Mouse (Mus musculus): ENCODE measurements around the gene Gm45808. TPM values are rescaled to one million over a fixed set of nuclear protein-coding genes. Genes with fewer than 3 reads are reported as not detected.

Gene Gm45808
- total and polyA plus RNA-seq, 2 experiments from 2014 or later: 1.6 TPM; not detected in 1

DNA sequence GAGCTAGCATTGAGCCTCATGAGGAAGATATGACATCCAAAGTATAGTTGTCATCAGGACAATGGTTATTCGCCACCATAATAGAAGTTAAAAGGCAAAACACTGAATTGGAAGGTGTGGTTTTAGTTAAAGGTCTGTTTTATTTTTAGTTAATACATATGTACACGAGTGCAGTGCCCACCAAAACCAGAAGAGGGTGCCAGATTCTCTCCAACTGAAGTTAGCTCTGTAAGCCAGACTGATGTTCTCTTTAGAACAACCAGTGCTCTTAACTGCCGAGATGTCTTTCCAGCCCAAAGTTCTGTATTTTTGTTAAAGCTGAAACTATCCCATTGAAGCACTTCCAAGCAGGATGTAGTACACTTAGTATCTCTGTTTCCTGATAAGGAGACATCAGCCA is 15.7 kb downstream of the Gm45808 start:
- Histone ChIP-seq H3K9ac (replicated peaks; ENCODE audit: low read length, poor library complexity, severe bottlenecking) (no peak overlapping the region), H3K4me3 (ENCODE audit: low read depth, low read length) (no peak overlapping the region), H3K9me3 (ENCODE audit: low read length) (no peaks in the 10 kb centered on the region), H3K4me2 (ENCODE audit: low read depth, low read length, poor library complexity, severe bottlenecking) (no peak overlapping the region), H3K4me1 (ENCODE audit: insufficient read depth, low read length) (peaks cover 1% of the 10 kb centered on the region; the same call in 1 of the 2 replicates), H3K27me3 (ENCODE audit: insufficient read depth, low read length) (no peaks in the 10 kb centered on the region), H3K27ac (ENCODE audit: low read depth, low read length) (no peak overlapping the region), H3K36me3 (ENCODE audit: insufficient read depth, low read length) (no peaks in the 10 kb centered on the region)
- no peak for ATAC-seq (ENCODE audit: low FRiP score)
- peak; percentile 79 for DNase-seq (ENCODE audit: low spot score)
- 3% methylated on average over 3 of the region's 3 CpGs for WGBS
- TF ChIP-seq CTCF (IDR thresholded peaks at IDR 0.05): peak; percentile 87

DNA sequence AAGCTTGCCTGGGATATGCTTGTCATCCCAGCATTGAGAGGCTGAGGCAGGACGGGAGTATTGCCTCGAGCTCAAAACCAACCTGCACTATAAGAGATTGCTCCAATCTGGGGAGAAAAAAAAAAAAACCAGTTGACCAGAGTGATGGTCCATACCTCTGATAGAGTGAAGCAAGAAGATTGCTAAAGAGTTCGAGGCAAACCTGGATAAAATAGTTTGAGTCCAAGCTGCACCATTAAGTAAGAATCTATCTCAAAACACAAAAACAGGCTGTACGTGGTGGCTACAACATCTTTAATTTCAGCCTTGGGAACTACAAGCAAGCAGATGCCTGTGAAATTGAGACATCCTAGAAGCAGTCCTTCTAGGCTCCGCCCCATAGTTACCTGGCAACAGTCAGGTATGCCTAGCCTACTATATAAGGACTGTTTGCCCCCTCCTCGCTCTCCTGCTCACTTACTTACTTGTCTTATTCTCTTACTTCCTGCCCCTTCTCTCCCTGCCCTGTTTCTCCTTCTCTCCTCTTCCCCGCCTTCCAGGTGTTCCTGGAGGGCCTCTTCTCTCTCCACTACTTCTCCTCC is 19.4 kb downstream of the Gm45808 start:
- ATAC-seq (ENCODE audit: low FRiP score): no peak
- Histone ChIP-seq H3K36me3 (ENCODE audit: insufficient read depth, low read length) (peaks cover 15% of the 10 kb centered on the region), H3K9ac (replicated peaks; ENCODE audit: low read length, poor library complexity, severe bottlenecking) (peak overlapping the region; percentile 44), H3K4me3 (ENCODE audit: low read depth, low read length) (peak overlapping the region; percentile 79), H3K9me3 (ENCODE audit: low read length) (no peaks in the 10 kb centered on the region), H3K4me1 (ENCODE audit: insufficient read depth, low read length) (peaks cover 5% of the 10 kb centered on the region; the same call in 1 of the 2 replicates), H3K4me2 (ENCODE audit: low read depth, low read length, poor library complexity, severe bottlenecking) (peak overlapping the region; percentile 52), H3K27ac (ENCODE audit: low read depth, low read length) (no peak overlapping the region), H3K27me3 (ENCODE audit: insufficient read depth, low read length) (no peaks in the 10 kb centered on the region)
- WGBS: 28% methylated on average over 7 of the region's 7 CpGs
- TF ChIP-seq CTCF (IDR thresholded peaks at IDR 0.05): no peak
- no peak for DNase-seq (ENCODE audit: low spot score)

DNA sequence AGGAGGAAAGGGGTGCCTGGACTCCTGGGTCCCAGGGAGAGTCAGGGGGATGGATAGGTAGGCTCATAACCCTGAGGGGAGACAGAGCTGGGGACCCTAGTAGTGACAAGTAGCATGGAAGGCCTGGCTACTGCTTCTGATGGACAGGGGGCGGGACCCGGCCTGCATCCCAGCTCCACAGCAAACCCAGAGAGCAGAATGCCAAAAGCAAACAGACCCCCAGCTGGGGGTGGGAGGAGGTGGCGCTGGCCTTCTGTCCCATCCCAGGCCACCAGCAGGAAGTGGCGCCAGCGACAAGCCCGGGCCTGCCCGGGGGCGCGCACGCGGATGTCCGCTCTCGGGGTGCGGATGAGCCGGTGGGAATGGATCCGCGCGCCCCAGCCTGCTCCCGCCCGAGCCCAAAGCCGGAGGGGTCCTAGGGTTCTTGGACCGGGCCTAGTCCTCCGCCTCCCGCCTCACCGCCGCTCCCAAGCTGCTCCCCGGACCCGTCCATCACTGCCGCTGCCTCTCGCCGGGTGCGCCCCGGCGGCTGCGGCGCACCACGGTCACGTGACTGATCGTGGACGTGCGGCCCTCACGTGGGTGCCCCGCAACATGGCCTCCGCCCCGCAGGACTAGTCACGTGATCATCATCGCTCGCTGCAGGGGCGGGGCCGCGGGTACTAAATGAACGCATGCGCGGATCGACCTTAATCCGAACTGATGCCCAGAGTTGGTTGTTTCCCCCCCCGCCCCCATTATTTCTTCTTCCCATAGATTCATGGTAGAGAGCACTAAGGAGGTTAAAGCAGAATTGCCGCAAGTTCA is 20.1 kb downstream of the Gm45808 start, which contains the start of gene Bax:
Gene Bax, minus strand, starts transcription at position 616 of the 807 bp plus-strand sequence.
- Histone ChIP-seq H3K4me2 (ENCODE audit: low read depth, low read length, poor library complexity, severe bottlenecking) (peak within 1 kb of the TSS; percentile 95), H3K36me3 (ENCODE audit: insufficient read depth, low read length) (peaks cover 18% of the 10 kb centered on the region), H3K9me3 (ENCODE audit: low read length) (no peaks in the 10 kb centered on the region), H3K27me3 (ENCODE audit: insufficient read depth, low read length) (no peaks in the 10 kb centered on the region), H3K4me1 (ENCODE audit: insufficient read depth, low read length) (peaks cover 5% of the 10 kb centered on the region; the same call in 1 of the 2 replicates), H3K4me3 (ENCODE audit: low read depth, low read length) (peak within 1 kb of the TSS; percentile 79), H3K27ac (ENCODE audit: low read depth, low read length) (peak within 1 kb of the TSS; percentile 71), H3K9ac (replicated peaks; ENCODE audit: low read length, poor library complexity, severe bottlenecking) (peak within 1 kb of the TSS; percentile 86)
- TF ChIP-seq CTCF (IDR thresholded peaks at IDR 0.05): peak; percentile 33
- peak; percentile 98 for DNase-seq (ENCODE audit: low spot score)
- peak; percentile 87 for ATAC-seq (ENCODE audit: low FRiP score)
- under 1% methylated on average over 54 of the region's 58 CpGs for WGBS

DNA sequence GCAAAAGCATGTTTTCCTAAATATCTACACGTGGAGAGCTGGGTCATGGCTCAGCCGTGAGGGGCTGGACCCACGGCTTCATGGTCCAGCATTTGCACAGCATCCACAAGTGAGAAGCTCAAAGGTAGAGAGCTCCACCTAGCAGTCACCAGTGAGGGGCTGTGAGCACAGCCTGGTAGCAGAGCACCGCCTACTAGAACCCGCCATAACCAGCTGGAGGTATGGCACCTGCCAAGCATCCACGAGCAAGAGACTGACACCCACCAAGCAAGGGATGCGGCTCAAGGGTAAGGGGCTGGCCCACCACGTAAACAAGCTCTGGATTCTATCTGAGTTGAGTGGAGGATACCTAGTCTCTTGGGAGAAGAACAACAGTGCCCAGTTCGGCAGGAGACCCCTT is 21.1 kb downstream of the Gm45808 start:
- Histone ChIP-seq H3K27ac (ENCODE audit: low read depth, low read length) (no peak overlapping the region), H3K9me3 (ENCODE audit: low read length) (no peaks in the 10 kb centered on the region), H3K9ac (replicated peaks; ENCODE audit: low read length, poor library complexity, severe bottlenecking) (peak overlapping the region; percentile 86; the same call in 1 of the 2 replicates), H3K4me3 (ENCODE audit: low read depth, low read length) (peak overlapping the region; percentile 79), H3K4me1 (ENCODE audit: insufficient read depth, low read length) (peaks cover 5% of the 10 kb centered on the region; the same call in 1 of the 2 replicates), H3K36me3 (ENCODE audit: insufficient read depth, low read length) (peaks cover 19% of the 10 kb centered on the region), H3K4me2 (ENCODE audit: low read depth, low read length, poor library complexity, severe bottlenecking) (peak overlapping the region; percentile 95), H3K27me3 (ENCODE audit: insufficient read depth, low read length) (no peaks in the 10 kb centered on the region)
- ATAC-seq (ENCODE audit: low FRiP score) (no peak), DNase-seq (ENCODE audit: low spot score) (no peak)
- WGBS: 80% methylated on average over 9 of the region's 9 CpGs
- TF ChIP-seq CTCF (IDR thresholded peaks at IDR 0.05): no peak

DNA sequence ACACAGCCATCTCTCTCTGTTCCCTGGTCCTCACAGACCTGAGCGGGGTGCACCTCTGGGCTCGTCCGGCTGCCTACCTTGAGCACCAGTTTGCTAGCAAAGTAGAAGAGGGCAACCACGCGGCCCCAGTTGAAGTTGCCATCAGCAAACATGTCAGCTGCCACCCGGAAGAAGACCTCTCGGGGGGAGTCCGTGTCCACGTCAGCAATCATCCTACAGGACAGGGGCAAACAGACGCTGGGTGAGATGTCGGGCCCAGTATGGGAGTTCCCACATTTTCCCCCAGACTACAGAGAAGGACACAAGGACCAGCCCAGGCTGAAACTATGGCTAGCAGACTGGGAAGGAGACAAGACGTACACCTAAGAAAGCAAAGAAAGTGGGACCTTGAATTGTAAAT is 21.5 kb downstream of the Gm45808 start:
- DNase-seq (ENCODE audit: low spot score) (no peak), ATAC-seq (ENCODE audit: low FRiP score) (no peak)
- Histone ChIP-seq H3K4me2 (ENCODE audit: low read depth, low read length, poor library complexity, severe bottlenecking) (peak overlapping the region; percentile 95; the same call in 1 of the 2 replicates), H3K9ac (replicated peaks; ENCODE audit: low read length, poor library complexity, severe bottlenecking) (no peak overlapping the region), H3K4me3 (ENCODE audit: low read depth, low read length) (no peak overlapping the region), H3K4me1 (ENCODE audit: insufficient read depth, low read length) (peaks cover 5% of the 10 kb centered on the region; the same call in 1 of the 2 replicates), H3K27me3 (ENCODE audit: insufficient read depth, low read length) (no peaks in the 10 kb centered on the region), H3K36me3 (ENCODE audit: insufficient read depth, low read length) (peaks cover 19% of the 10 kb centered on the region), H3K9me3 (ENCODE audit: low read length) (no peaks in the 10 kb centered on the region), H3K27ac (ENCODE audit: low read depth, low read length) (no peak overlapping the region)
- no peak for TF ChIP-seq CTCF (IDR thresholded peaks at IDR 0.05)
- WGBS: 96% methylated on average over 12 of the region's 12 CpGs

Measured in midbrain, postnatal 0 days (tissue).